Mouse (Mus musculus): Measurements from ENCODE around the gene Slc35a2.
"Not testable (repeated sequence)": the region's sequence is repeated elsewhere in the genome, so short reads cannot be mapped to it uniquely, and the experiment has no call there.

DNA sequence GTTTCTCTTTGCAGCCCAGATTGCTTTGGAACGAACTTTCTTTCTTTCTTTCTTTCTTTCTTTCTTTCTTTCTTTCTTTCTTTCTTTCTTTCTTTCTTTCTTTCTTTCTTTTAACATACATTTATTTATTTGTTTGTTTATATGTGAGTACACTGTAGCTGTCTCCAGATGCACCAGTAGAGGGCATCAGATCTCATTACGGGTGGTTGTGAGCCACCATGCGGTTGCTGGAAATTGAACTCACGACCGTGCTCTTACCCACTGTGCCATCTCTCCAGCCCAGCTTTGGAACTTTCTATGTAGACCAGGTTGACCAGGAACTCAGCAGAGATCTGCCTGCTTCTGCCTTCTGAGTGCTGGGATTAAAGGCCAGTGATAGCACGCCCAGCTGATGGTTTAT lies 34.1 kb downstream of the Slc35a2 start:
- TF ChIP-seq CTCF (IDR thresholded peaks at IDR 0.05; ENCODE audit: control insufficient read depth, insufficient read depth, insufficient read length); MAX (IDR thresholded peaks at IDR 0.05); CEBPB (IDR thresholded peaks at IDR 0.05; ENCODE audit: low read depth); USF1 (IDR thresholded peaks at IDR 0.05; ENCODE audit: low read depth); MYOG (IDR thresholded peaks at IDR 0.05; ENCODE audit: control insufficient read depth, extremely low read depth, insufficient read length): not testable (repeated sequence)
